Mouse (Mus musculus): Measurements from ENCODE around the gene Adamtsl5. TPM values are rescaled to one million over a fixed set of nuclear protein-coding genes. Genes with fewer than 3 reads are reported as not detected.

Gene Adamtsl5
- total and polyA plus RNA-seq, 2 experiments from 2014 or later, result 14.6 to 34.6 TPM

- DNase-seq (ENCODE audit: low spot score) (peak; percentile 73), ATAC-seq (ENCODE audit: insufficient read depth, low read depth) (peak; percentile 44)
- peaks cover 22% of the 10 kb centered on the region for H3K4me1 ChIP-seq (ENCODE audit: control insufficient read depth, insufficient read depth)
- H3K36me3 ChIP-seq (replicated peaks; ENCODE audit: control insufficient read depth, insufficient read depth, low read length), result peaks cover 24% of the 10 kb centered on the region
- no peaks in the 10 kb centered on the region for H3K9me3 ChIP-seq (replicated peaks; ENCODE audit: control insufficient read depth, low read length)
- no peaks in the 10 kb centered on the region for H3K27me3 ChIP-seq (ENCODE audit: control insufficient read depth, insufficient read depth, low read length)
- peak overlapping the region; percentile 94 for H3K4me2 ChIP-seq (ENCODE audit: low read depth, low read length)
- H3K27ac ChIP-seq (ENCODE audit: low read depth), result peak overlapping the region; percentile 79
- peak overlapping the region; percentile 90 for H3K9ac ChIP-seq (replicated peaks; ENCODE audit: low read depth, low read length)
- WGBS, result 2% methylated on average over 34 of the region's 34 CpGs
- peak overlapping the region; percentile 65 for H3K4me3 ChIP-seq (ENCODE audit: low read depth, low read length)
- TF ChIP-seq CTCF (IDR thresholded peaks at IDR 0.05; ENCODE audit: low read depth), result no peak
- TF ChIP-seq EP300 (IDR thresholded peaks at IDR 0.05; ENCODE audit: low read depth), result no peak
Observed at GRCm38 (mm10) chr10:80385811-80386734, 37.9 kb upstream of the Adamtsl5 start.

GRCm38 (mm10) chr10:80385310-80385709 lies 37.1 kb upstream of the Adamtsl5 start:
- no peak for ATAC-seq (ENCODE audit: insufficient read depth, low read depth)
- WGBS, result 21% methylated on average over 7 of the region's 7 CpGs

GRCm38 (mm10) chr10:80384709-80385108 lies 36.5 kb upstream of the Adamtsl5 start:
- WGBS, result 63% methylated on average over 7 of the region's 7 CpGs
- H3K36me3 ChIP-seq (replicated peaks; ENCODE audit: control insufficient read depth, insufficient read depth, low read length), result peaks cover 30% of the 10 kb centered on the region
- no peak overlapping the region; the same call in 1 of the 2 replicates for H3K4me3 ChIP-seq (ENCODE audit: low read depth, low read length)
- no peak overlapping the region for H3K9ac ChIP-seq (replicated peaks; ENCODE audit: low read depth, low read length)
- no peak overlapping the region for H3K27ac ChIP-seq (ENCODE audit: low read depth)
- H3K4me2 ChIP-seq (ENCODE audit: low read depth, low read length), result peak overlapping the region; percentile 94; the same call in 1 of the 2 replicates
- DNase-seq (ENCODE audit: low spot score), result no peak
- H3K4me1 ChIP-seq (ENCODE audit: control insufficient read depth, insufficient read depth), result peaks cover 22% of the 10 kb centered on the region
- no peaks in the 10 kb centered on the region for H3K9me3 ChIP-seq (replicated peaks; ENCODE audit: control insufficient read depth, low read length)
- TF ChIP-seq EP300 (IDR thresholded peaks at IDR 0.05; ENCODE audit: low read depth) (no peak), CTCF (IDR thresholded peaks at IDR 0.05; ENCODE audit: low read depth) (no peak)
- no peak for ATAC-seq (ENCODE audit: insufficient read depth, low read depth)
- H3K27me3 ChIP-seq (ENCODE audit: control insufficient read depth, insufficient read depth, low read length), result no peaks in the 10 kb centered on the region

More at GRCm38 (mm10) chr10:80385310-80385709, 37.1 kb upstream of the Adamtsl5 start:
- Histone ChIP-seq H3K4me1 (ENCODE audit: control insufficient read depth, insufficient read depth) (peaks cover 22% of the 10 kb centered on the region), H3K36me3 (replicated peaks; ENCODE audit: control insufficient read depth, insufficient read depth, low read length) (peaks cover 25% of the 10 kb centered on the region), H3K4me3 (ENCODE audit: low read depth, low read length) (peak overlapping the region; percentile 65), H3K27ac (ENCODE audit: low read depth) (peak overlapping the region; percentile 79), H3K9ac (replicated peaks; ENCODE audit: low read depth, low read length) (peak overlapping the region; percentile 90), H3K9me3 (replicated peaks; ENCODE audit: control insufficient read depth, low read length) (no peaks in the 10 kb centered on the region), H3K27me3 (ENCODE audit: control insufficient read depth, insufficient read depth, low read length) (no peaks in the 10 kb centered on the region), H3K4me2 (ENCODE audit: low read depth, low read length) (peak overlapping the region; percentile 94)
- DNase-seq (ENCODE audit: low spot score), result no peak
- TF ChIP-seq EP300 (IDR thresholded peaks at IDR 0.05; ENCODE audit: low read depth) (no peak), CTCF (IDR thresholded peaks at IDR 0.05; ENCODE audit: low read depth) (no peak)

- DNase-seq (ENCODE audit: low spot score), result no peak
- Histone ChIP-seq H3K27ac (ENCODE audit: low read depth) (no peak overlapping the region), H3K4me1 (ENCODE audit: control insufficient read depth, insufficient read depth) (peaks cover 22% of the 10 kb centered on the region), H3K4me3 (ENCODE audit: low read depth, low read length) (no peak overlapping the region), H3K9ac (replicated peaks; ENCODE audit: low read depth, low read length) (no peak overlapping the region), H3K9me3 (replicated peaks; ENCODE audit: control insufficient read depth, low read length) (no peaks in the 10 kb centered on the region), H3K4me2 (ENCODE audit: low read depth, low read length) (no peak overlapping the region), H3K36me3 (replicated peaks; ENCODE audit: control insufficient read depth, insufficient read depth, low read length) (peaks cover 32% of the 10 kb centered on the region), H3K27me3 (ENCODE audit: control insufficient read depth, insufficient read depth, low read length) (no peaks in the 10 kb centered on the region)
- ATAC-seq (ENCODE audit: insufficient read depth, low read depth), result no peak
- 87% methylated on average over 4 of the region's 4 CpGs for WGBS
- TF ChIP-seq EP300 (IDR thresholded peaks at IDR 0.05; ENCODE audit: low read depth) (no peak), CTCF (IDR thresholded peaks at IDR 0.05; ENCODE audit: low read depth) (no peak)
Observed at GRCm38 (mm10) chr10:80384115-80384639, 36.0 kb upstream of the Adamtsl5 start.

GRCm38 (mm10) chr10:80383431-80383830 lies 35.2 kb upstream of the Adamtsl5 start:
- DNase-seq (ENCODE audit: low spot score) (no peak), ATAC-seq (ENCODE audit: insufficient read depth, low read depth) (no peak)
- no peak overlapping the region for H3K4me2 ChIP-seq (ENCODE audit: low read depth, low read length)
- H3K4me3 ChIP-seq (ENCODE audit: low read depth, low read length), result no peak overlapping the region
- H3K27ac ChIP-seq (ENCODE audit: low read depth), result no peak overlapping the region
- no peak overlapping the region for H3K9ac ChIP-seq (replicated peaks; ENCODE audit: low read depth, low read length)
- H3K36me3 ChIP-seq (replicated peaks; ENCODE audit: control insufficient read depth, insufficient read depth, low read length), result peaks cover 32% of the 10 kb centered on the region
- no peaks in the 10 kb centered on the region for H3K9me3 ChIP-seq (replicated peaks; ENCODE audit: control insufficient read depth, low read length)
- 65% methylated on average over 4 of the region's 4 CpGs for WGBS
- no peak for TF ChIP-seq EP300 (IDR thresholded peaks at IDR 0.05; ENCODE audit: low read depth)
- 0 out of 2 replicates have a peak, but pooled peaks have one; percentile 7 for TF ChIP-seq CTCF (IDR thresholded peaks at IDR 0.05; ENCODE audit: low read depth)
- H3K4me1 ChIP-seq (ENCODE audit: control insufficient read depth, insufficient read depth), result peaks cover 22% of the 10 kb centered on the region
- H3K27me3 ChIP-seq (ENCODE audit: control insufficient read depth, insufficient read depth, low read length), result no peaks in the 10 kb centered on the region

Data from heart, postnatal 0 days (tissue).